Mouse (Mus musculus): ENCODE data around the gene Mrpl48. TPM values are rescaled to one million over a fixed set of nuclear protein-coding genes. Genes with fewer than 3 reads are reported as not detected.
A peak's percentile ranks its signal among the peaks of the same experiment; 100 is the strongest.

Mrpl48 gene
- polyA plus RNA-seq, 1 experiment = not detected

GRCm38 (mm10) chr7:100530766-100531165 lies 77.3 kb downstream of the Mrpl48 start:
- H3K27ac ChIP-seq (ENCODE audit: insufficient read depth, low read depth, low read length) = no peak overlapping the region
- TF ChIP-seq POLR2A (IDR thresholded peaks at IDR 0.05; ENCODE audit: insufficient read depth, low read depth, low read length) (no peak), CTCF (IDR thresholded peaks at IDR 0.05; ENCODE audit: insufficient read depth, low read depth, low read length) (no peak)
- H3K4me3 ChIP-seq (ENCODE audit: insufficient read depth, low read depth, low read length) = no peak overlapping the region
- WGBS = 96% methylated on average over 5 of the region's 5 CpGs
- H3K4me1 ChIP-seq (ENCODE audit: control insufficient read depth, insufficient read depth, low read length) = no peaks in the 10 kb centered on the region

- WGBS = 78% methylated on average over 8 of the region's 8 CpGs
- no peaks in the 10 kb centered on the region for H3K4me1 ChIP-seq (ENCODE audit: control insufficient read depth, insufficient read depth, low read length)
- TF ChIP-seq CTCF (IDR thresholded peaks at IDR 0.05; ENCODE audit: insufficient read depth, low read depth, low read length) = no peak
- TF ChIP-seq POLR2A (IDR thresholded peaks at IDR 0.05; ENCODE audit: insufficient read depth, low read depth, low read length) = no peak
- no peak overlapping the region for H3K27ac ChIP-seq (ENCODE audit: insufficient read depth, low read depth, low read length)
- H3K4me3 ChIP-seq (ENCODE audit: insufficient read depth, low read depth, low read length) = no peak overlapping the region
Measured at GRCm38 (mm10) chr7:100524669-100525068, 83.4 kb downstream of the Mrpl48 start.

GRCm38 (mm10) chr7:100522222-100522621 lies 85.9 kb downstream of the Mrpl48 start:
- Histone ChIP-seq H3K27ac (ENCODE audit: insufficient read depth, low read depth, low read length) (no peak overlapping the region), H3K4me3 (ENCODE audit: insufficient read depth, low read depth, low read length) (no peak overlapping the region), H3K4me1 (ENCODE audit: control insufficient read depth, insufficient read depth, low read length) (no peaks in the 10 kb centered on the region)
- TF ChIP-seq POLR2A (IDR thresholded peaks at IDR 0.05; ENCODE audit: insufficient read depth, low read depth, low read length) (no peak), CTCF (IDR thresholded peaks at IDR 0.05; ENCODE audit: insufficient read depth, low read depth, low read length) (no peak)
- 81% methylated on average over 3 of the region's 3 CpGs for WGBS

GRCm38 (mm10) chr7:100520663-100521285 lies 87.3 kb downstream of the Mrpl48 start:
- TF ChIP-seq POLR2A (IDR thresholded peaks at IDR 0.05; ENCODE audit: insufficient read depth, low read depth, low read length) (no peak), CTCF (IDR thresholded peaks at IDR 0.05; ENCODE audit: insufficient read depth, low read depth, low read length) (peak; percentile 88)
- Histone ChIP-seq H3K4me3 (ENCODE audit: insufficient read depth, low read depth, low read length) (no peak overlapping the region), H3K27ac (ENCODE audit: insufficient read depth, low read depth, low read length) (no peak overlapping the region), H3K4me1 (ENCODE audit: control insufficient read depth, insufficient read depth, low read length) (no peaks in the 10 kb centered on the region)
- WGBS = 20% methylated on average over 10 of the region's 10 CpGs

GRCm38 (mm10) chr7:100520204-100520603 lies 87.9 kb downstream of the Mrpl48 start:
- TF ChIP-seq CTCF (IDR thresholded peaks at IDR 0.05; ENCODE audit: insufficient read depth, low read depth, low read length) (no peak), POLR2A (IDR thresholded peaks at IDR 0.05; ENCODE audit: insufficient read depth, low read depth, low read length) (no peak)

GRCm38 (mm10) chr7:100514573-100514972 lies 93.5 kb downstream of the Mrpl48 start, which contains the start of gene Dnajb13:
TSS of gene Dnajb13 (minus strand) at chr7:100514960.
- Histone ChIP-seq H3K4me3 (ENCODE audit: insufficient read depth, low read depth, low read length) (no peak within 1 kb of the TSS), H3K4me1 (ENCODE audit: control insufficient read depth, insufficient read depth, low read length) (no peaks in the 10 kb centered on the region), H3K27ac (ENCODE audit: insufficient read depth, low read depth, low read length) (no peak within 1 kb of the TSS)
- TF ChIP-seq CTCF (IDR thresholded peaks at IDR 0.05; ENCODE audit: insufficient read depth, low read depth, low read length) = no peak
- TF ChIP-seq POLR2A (IDR thresholded peaks at IDR 0.05; ENCODE audit: insufficient read depth, low read depth, low read length) = no peak
- 38% methylated on average over 11 of the region's 11 CpGs for WGBS

More at GRCm38 (mm10) chr7:100520204-100520603, 87.9 kb downstream of the Mrpl48 start:
- H3K27ac ChIP-seq (ENCODE audit: insufficient read depth, low read depth, low read length) = no peak overlapping the region
- no peaks in the 10 kb centered on the region for H3K4me1 ChIP-seq (ENCODE audit: control insufficient read depth, insufficient read depth, low read length)
- WGBS = 71% methylated on average over 7 of the region's 7 CpGs
- H3K4me3 ChIP-seq (ENCODE audit: insufficient read depth, low read depth, low read length) = no peak overlapping the region

GRCm38 (mm10) chr7:100511602-100512001 lies 96.5 kb downstream of the Mrpl48 start:
- Histone ChIP-seq H3K4me3 (ENCODE audit: insufficient read depth, low read depth, low read length) (no peak overlapping the region), H3K4me1 (ENCODE audit: control insufficient read depth, insufficient read depth, low read length) (no peaks in the 10 kb centered on the region), H3K27ac (ENCODE audit: insufficient read depth, low read depth, low read length) (no peak overlapping the region)
- 88% methylated on average over 8 of the region's 8 CpGs for WGBS
- TF ChIP-seq POLR2A (IDR thresholded peaks at IDR 0.05; ENCODE audit: insufficient read depth, low read depth, low read length) (no peak), CTCF (IDR thresholded peaks at IDR 0.05; ENCODE audit: insufficient read depth, low read depth, low read length) (no peak)

- Histone ChIP-seq H3K4me3 (ENCODE audit: insufficient read depth, low read depth, low read length) (no peak overlapping the region), H3K27ac (ENCODE audit: insufficient read depth, low read depth, low read length) (no peak overlapping the region), H3K4me1 (ENCODE audit: control insufficient read depth, insufficient read depth, low read length) (no peaks in the 10 kb centered on the region)
- 90% methylated on average over 3 of the region's 3 CpGs for WGBS
- no peak for TF ChIP-seq CTCF (IDR thresholded peaks at IDR 0.05; ENCODE audit: insufficient read depth, low read depth, low read length)
- no peak for TF ChIP-seq POLR2A (IDR thresholded peaks at IDR 0.05; ENCODE audit: insufficient read depth, low read depth, low read length)
Measured at GRCm38 (mm10) chr7:100508670-100509069, 99.4 kb downstream of the Mrpl48 start.

GRCm38 (mm10) chr7:100506494-100506893 lies 101.6 kb downstream of the Mrpl48 start:
- Histone ChIP-seq H3K4me3 (ENCODE audit: insufficient read depth, low read depth, low read length) (no peak overlapping the region), H3K27ac (ENCODE audit: insufficient read depth, low read depth, low read length) (no peak overlapping the region), H3K4me1 (ENCODE audit: control insufficient read depth, insufficient read depth, low read length) (no peaks in the 10 kb centered on the region; the same call in 1 of the 2 replicates)
- TF ChIP-seq POLR2A (IDR thresholded peaks at IDR 0.05; ENCODE audit: insufficient read depth, low read depth, low read length) (no peak), CTCF (IDR thresholded peaks at IDR 0.05; ENCODE audit: insufficient read depth, low read depth, low read length) (no peak)
- WGBS = 77% methylated on average over 4 of the region's 4 CpGs

Measured in olfactory bulb, adult 2 months (tissue).